Mouse (Mus musculus) thymus, adult 2 months (tissue): ENCODE measurements at regions not wholly inside any gene's neighbourhood (a gene's known extent, or its start where the extent isn't known, plus 50 kb on each side); places are given as distances from the start of the nearest gene placed in this dataset.

Source experiments
- DNase-seq: peaks from one replicate; pipeline ENCODE4 v3.0.0; 2021
- H3K27ac ChIP-seq: fragments of 200-500 bp; 2 replicates; pipeline ENCODE4 v1.5.1; 2012; ENCODE audit warnings: low read length, control low read depth; ENCODE audit not compliant: control insufficient read depth, insufficient read depth
- H3K27me3 ChIP-seq: fragments of 200-500 bp; 2 replicates; pipeline ENCODE4 v1.6.1; 2012; ENCODE audit warnings: mild to moderate bottlenecking, low read length, moderate library complexity, mixed read lengths; ENCODE audit not compliant: control insufficient read depth, insufficient read depth
- H3K36me3 ChIP-seq: fragments of 200-500 bp; 2 replicates; pipeline ENCODE4 v1.6.1; 2012; ENCODE audit warnings: mild to moderate bottlenecking, low read length, moderate library complexity; ENCODE audit not compliant: control insufficient read depth, insufficient read depth
- H3K4me1 ChIP-seq: fragments of 200-500 bp; replicated peaks from 2 replicates; pipeline ENCODE4 v1.6.1; 2012; ENCODE audit warnings: low read length; ENCODE audit not compliant: control insufficient read depth, insufficient read depth
- H3K4me3 ChIP-seq: fragments of 200-500 bp; 2 replicates; pipeline ENCODE4 v1.5.1; 2012; ENCODE audit warnings: mild to moderate bottlenecking, low read length, control low read depth, moderate library complexity; ENCODE audit not compliant: control insufficient read depth, insufficient read depth
- CTCF ChIP-seq: fragments of 200-500 bp; IDR thresholded peaks from 2 replicates; pipeline ENCODE4 v1.5.1; 2012; ENCODE audit warnings: mild to moderate bottlenecking, control low read depth, low read length, moderate library complexity, borderline replicate concordance; ENCODE audit not compliant: control insufficient read depth, poor library complexity, insufficient read depth; ENCODE audit errors: extremely low read depth
- POLR2A ChIP-seq: fragments of 200-500 bp; IDR thresholded peaks from 2 replicates; pipeline ENCODE4 v1.6.1; 2012; ENCODE audit warnings: mild to moderate bottlenecking, low read length, control low read depth, moderate library complexity; ENCODE audit not compliant: control insufficient read depth, poor library complexity, insufficient read depth; ENCODE audit errors: extremely low read depth
- WGBS: fragments of 180-500 bp; shearing (Covaris S2); methylation state at CpG from one replicate; pipeline ENCODE4 v1.1.7; 2018; 5-methylcytosine and 5-hydroxymethylcytosine counted together

- no peaks in the 10 kb centered on the region for H3K4me1 ChIP-seq
- no peak for DNase-seq
- WGBS, result 94% methylated on average over 3 of the region's 3 CpGs
- TF ChIP-seq POLR2A, result no peak
- no peak for TF ChIP-seq CTCF
- no peaks in the 10 kb centered on the region for H3K36me3 ChIP-seq
- no peaks in the 10 kb centered on the region for H3K27me3 ChIP-seq
- H3K27ac ChIP-seq, result no peak overlapping the region
- H3K4me3 ChIP-seq, result no peak overlapping the region
Measured at GRCm38 (mm10) chr8:128109036-128109435, 249.4 kb upstream of the Nrp1 start.

GRCm38 (mm10) chr8:128111132-128111531 lies 247.3 kb upstream of the Nrp1 start:
- H3K4me1 ChIP-seq, result no peaks in the 10 kb centered on the region
- no peaks in the 10 kb centered on the region for H3K27me3 ChIP-seq
- WGBS, result 54% methylated on average over 3 of the region's 3 CpGs
- no peak overlapping the region for H3K4me3 ChIP-seq
- DNase-seq, result no peak
- H3K36me3 ChIP-seq, result no peaks in the 10 kb centered on the region
- TF ChIP-seq POLR2A (no peak), CTCF (no peak)
- no peak overlapping the region for H3K27ac ChIP-seq

- TF ChIP-seq POLR2A, result no peak
- no peak for TF ChIP-seq CTCF
- no peaks in the 10 kb centered on the region for H3K27me3 ChIP-seq
- no peak overlapping the region for H3K4me3 ChIP-seq
- H3K4me1 ChIP-seq, result peaks cover 5% of the 10 kb centered on the region
- WGBS, result 86% methylated on average over 1 of the region's 1 CpGs
- no peak for DNase-seq
- no peak overlapping the region for H3K27ac ChIP-seq
- H3K36me3 ChIP-seq, result no peaks in the 10 kb centered on the region
Measured at GRCm38 (mm10) chr8:128113116-128113515, 245.3 kb upstream of the Nrp1 start.

DNA sequence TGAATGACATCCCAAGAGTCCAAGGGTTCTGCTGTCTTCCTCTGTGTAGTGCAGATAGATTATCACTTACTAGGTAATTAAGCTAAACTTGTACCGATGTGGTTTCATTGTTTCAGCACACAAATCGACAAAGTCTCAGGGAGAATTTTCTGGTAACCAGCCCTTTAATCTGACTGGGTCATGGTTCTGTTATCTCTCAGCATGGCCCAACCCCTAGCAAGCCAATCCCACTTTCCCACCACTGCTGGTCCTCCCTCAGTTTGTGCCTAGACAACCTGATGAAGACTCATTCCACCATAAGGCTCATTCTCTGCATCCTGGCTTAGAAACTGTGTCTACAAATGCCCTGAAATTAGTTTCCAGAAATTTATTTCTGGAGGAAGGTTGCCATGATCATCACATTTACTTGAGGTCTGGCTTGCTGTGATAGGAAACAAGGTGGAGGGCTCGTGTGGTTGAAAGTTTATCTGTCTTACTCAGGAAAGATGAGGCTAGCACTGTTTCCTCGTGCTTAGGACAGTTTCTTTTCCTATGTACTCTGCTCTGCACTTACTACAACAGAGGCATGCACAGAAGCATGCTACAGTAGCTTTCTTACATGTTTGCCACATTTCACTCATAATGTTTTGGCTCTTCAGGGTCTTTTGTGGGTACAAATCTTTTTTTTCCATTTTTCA lies 217.0 kb upstream of the Nrp1 start:
- Histone ChIP-seq H3K36me3 (no peaks in the 10 kb centered on the region), H3K4me1 (no peaks in the 10 kb centered on the region), H3K27me3 (no peaks in the 10 kb centered on the region), H3K27ac (no peak overlapping the region), H3K4me3 (no peak overlapping the region)
- no peak for DNase-seq
- TF ChIP-seq CTCF (no peak), POLR2A (no peak)
- 80% methylated on average over 4 of the region's 4 CpGs for WGBS

DNA sequence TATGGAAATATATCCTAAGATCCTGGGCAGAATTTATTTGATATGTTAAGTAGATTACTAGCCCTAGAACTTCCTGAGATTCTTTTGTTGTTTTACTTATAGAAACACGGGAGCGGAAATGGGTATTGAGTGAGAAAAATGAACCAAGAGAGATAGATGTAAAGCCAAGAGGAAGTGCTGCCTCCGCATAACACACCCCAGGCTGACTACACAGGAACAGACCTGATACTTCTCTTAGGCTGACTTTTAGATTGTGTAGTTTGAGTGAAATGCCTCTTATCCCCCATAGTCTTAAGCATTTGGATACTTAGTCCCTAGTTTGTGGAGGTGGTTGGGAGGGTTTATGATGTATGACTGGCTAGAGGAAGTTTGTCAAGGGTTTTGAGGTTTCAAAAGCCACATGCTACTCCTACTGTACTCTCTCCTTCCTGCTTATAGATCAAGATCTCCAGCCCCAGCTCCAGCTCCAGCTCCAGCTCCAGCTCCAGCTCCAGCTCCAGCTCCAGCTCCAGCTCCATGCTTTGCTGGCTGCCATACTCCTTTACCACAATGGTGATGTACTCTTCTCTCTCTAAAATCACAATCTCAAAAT lies 210.0 kb upstream of the Nrp1 start:
- Histone ChIP-seq H3K27ac (no peak overlapping the region), H3K4me3 (no peak overlapping the region), H3K36me3 (no peaks in the 10 kb centered on the region), H3K27me3 (no peaks in the 10 kb centered on the region), H3K4me1 (peaks cover 3% of the 10 kb centered on the region)
- no peak for TF ChIP-seq POLR2A
- WGBS, result 14% methylated on average over 3 of the region's 3 CpGs
- no peak for DNase-seq

DNA sequence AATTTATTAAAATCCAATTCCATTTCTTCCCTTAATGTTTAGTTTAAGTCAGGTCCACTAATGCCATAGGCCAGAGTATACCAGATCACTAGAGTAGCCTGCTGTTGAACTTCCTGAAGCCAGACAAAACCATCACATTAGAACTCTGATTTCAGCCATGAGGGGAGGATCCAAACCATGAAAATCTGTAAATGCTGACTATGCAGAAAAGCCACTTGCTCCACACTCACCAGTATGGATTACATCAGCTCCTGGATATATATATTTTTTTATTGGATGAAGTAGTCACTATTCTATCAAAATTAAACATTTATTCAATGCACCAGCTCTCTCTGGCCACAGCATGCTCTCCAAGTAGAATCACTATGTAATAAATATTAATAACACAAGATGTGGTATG lies 202.8 kb upstream of the Nrp1 start:
- Histone ChIP-seq H3K27me3 (no peaks in the 10 kb centered on the region), H3K4me3 (no peak overlapping the region), H3K36me3 (no peaks in the 10 kb centered on the region), H3K27ac (no peak overlapping the region), H3K4me1 (no peaks in the 10 kb centered on the region)
- DNase-seq, result no peak
- TF ChIP-seq POLR2A (no peak), CTCF (no peak)

GRCm38 (mm10) chr8:128156221-128156620 lies 202.2 kb upstream of the Nrp1 start:
- 86% methylated on average over 3 of the region's 3 CpGs for WGBS
- H3K36me3 ChIP-seq, result no peaks in the 10 kb centered on the region
- H3K4me3 ChIP-seq, result no peak overlapping the region
- DNase-seq, result no peak
- H3K4me1 ChIP-seq, result no peaks in the 10 kb centered on the region
- TF ChIP-seq CTCF (no peak), POLR2A (no peak)
- H3K27me3 ChIP-seq, result no peaks in the 10 kb centered on the region
- H3K27ac ChIP-seq, result no peak overlapping the region
